Mouse (Mus musculus): ENCODE measurements around the gene Dusp27.
A peak's percentile ranks its signal among the peaks of the same experiment; 100 is the strongest.

The Dusp27 gene

DNA sequence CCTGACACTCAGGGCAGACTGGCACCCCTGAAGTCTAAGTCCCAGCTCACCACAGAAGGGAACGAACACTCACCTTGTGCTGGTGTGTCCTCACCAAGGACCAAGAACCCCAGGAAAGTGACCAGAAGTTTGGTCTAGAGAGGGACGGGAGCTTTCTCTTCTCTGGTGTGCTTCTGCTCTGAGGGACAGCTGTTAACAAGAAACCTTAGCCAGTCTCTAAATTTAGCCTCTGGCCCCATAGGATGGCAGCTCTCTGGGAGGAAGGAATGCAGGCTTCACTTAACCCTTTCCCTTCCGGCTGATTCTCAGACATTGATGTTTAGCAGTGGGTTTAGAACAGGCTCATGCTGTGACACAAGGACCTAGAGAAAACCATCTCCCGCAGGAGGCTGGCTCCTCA, at the start of gene Dusp27:
TSS of gene Dusp27 (minus strand) at position 204 of the 400 bp plus-strand sequence.
- DNase-seq (ENCODE audit: low spot score in 2 of 2), result no peak

DNA sequence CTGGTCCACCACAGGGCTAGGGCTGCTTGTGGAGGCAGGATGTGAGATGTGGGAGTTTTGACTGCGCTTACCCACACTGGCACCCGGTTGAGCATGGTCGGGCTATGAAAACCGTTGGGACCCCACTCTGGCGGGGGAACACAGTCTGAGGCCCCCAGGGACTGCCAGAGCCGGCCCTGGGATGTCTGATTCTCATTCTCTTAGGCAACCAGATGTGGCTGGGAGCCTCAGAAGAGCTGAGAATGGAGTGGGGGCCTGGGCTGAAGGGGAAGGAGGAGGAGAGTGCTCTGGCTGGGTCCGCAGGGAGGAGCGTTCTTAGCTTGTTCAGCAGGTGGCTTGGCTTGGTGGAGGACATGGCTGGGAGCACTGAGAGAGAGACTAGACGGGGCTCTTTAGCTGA, 45.9 kb upstream of the Dusp27 start:
- DNase-seq (ENCODE audit: low spot score in 2 of 2), result no peak

DNA sequence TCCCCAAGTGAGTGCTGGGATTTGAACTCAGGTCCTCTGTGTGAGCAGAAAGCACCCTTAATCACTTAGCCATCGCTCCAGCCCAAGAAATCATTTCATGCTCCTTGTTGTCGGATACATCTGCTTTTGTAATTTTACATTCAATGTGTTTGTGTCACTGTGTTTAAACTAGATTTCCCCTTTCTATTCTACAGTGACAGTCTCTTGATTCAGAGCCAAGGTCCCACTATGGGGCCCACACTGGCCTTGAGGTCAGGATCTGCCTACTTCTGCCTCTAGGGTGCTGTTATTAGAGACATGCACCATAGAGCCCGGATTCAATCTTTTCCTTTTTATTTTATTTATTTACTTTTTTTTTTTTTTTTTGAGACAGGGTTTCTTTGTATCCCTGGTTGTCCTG, 45.3 kb upstream of the Dusp27 start:
- DNase-seq (ENCODE audit: low spot score in 2 of 2), result no peak

DNA sequence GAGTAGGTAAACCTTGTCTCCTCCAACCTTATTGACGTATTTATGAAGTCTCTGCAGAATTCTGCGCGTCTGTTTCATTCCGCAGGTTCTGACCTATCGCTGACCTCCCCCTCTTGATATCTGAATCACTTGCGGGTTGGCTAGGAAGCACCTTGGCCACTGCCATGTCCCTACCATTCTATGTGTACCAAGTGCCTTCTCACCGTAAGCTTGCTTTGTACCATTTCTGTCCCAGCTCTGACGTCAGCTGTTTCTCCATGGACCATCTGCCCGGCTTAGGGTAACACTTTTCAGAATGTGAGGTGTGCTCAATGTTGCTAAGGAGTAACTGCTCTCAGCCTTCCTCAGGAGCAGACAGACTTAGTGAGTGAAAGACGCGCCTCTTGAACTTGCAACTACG, 43.1 kb upstream of the Dusp27 start:
- DNase-seq (ENCODE audit: low spot score in 2 of 2), result no peak

DNA sequence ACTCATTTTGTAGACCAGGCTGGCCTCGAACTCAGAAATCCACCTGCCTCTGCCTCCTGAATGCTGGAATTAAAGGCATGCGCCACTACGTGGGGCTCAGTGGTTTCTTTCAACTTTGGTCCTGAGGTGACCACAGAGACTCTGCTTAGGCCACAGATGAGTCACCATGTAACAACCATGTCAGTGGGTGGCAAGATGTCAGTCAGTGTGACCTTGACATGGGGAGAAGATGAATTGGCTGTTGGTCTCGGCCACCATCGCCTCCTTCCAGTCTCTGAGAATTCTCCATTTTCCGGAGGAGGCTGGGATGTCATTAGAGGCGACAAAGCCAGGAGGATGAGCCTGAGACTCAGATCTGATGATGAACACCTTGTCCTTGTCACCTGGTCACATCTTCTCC, 42.0 kb upstream of the Dusp27 start:
- DNase-seq (ENCODE audit: low spot score in 2 of 2), result no peak

DNA sequence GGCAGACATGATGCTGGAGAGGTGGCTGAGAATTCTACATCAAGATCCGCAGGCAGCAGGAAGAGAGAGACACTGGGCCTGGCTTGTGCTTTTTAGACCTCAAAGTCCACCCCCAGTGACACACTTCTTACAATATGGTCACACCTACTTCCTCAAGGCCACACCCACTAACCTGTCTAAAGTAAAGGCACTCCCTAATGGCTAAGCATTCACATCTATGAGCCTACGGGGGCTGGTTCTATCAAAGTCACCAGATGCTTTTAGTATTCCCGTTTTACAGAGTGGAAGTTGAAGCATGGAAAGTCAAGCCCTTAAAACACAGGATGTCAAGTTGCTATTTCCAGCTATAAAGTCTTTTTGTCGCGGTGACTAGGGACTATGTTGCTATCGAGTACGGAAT, 40.3 kb upstream of the Dusp27 start:
- DNase-seq (ENCODE audit: low spot score in 2 of 2), result no peak

DNA sequence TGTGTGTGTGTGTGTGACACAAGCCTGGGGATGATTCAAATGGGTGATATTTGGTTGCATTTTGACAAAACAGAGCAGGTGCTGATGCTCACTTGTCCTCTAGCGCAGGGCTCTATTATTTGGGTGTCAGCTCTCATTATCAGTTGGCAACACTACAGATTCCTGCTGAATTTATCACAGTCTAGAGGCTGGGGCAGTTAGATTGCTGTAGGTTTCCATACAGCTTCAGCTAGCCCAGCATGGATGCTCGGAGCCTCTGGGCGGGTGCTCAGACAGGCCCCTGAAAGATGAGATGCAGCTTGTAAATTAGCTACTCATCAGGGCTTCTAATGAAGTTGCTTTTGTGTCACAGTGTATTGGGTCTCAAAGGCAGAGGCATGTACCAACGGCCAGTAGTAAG, 39.7 kb upstream of the Dusp27 start:
- DNase-seq (ENCODE audit: low spot score in 2 of 2), result no peak

DNA sequence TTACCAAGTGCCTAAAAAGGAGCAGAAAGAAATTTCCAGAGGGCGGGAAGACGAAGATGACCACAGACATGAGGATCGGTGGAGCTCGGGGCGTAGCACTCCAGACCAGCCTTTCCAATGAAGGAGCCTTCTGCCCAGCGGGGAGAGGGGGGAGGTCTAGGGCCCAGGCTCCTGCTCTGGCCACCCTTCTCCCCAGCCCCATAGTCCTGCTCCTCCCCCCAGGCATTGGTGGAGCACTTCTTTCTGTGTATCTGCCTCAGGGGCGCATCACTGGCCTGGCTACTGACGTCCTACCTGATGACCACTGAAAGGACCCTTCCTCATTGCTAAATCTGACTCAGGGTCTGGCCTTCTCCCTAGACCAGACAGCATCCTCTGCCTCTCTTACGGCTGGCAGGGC, 37.4 kb upstream of the Dusp27 start:
- DNase-seq (ENCODE audit: low spot score in 2 of 2), result no peak

DNA sequence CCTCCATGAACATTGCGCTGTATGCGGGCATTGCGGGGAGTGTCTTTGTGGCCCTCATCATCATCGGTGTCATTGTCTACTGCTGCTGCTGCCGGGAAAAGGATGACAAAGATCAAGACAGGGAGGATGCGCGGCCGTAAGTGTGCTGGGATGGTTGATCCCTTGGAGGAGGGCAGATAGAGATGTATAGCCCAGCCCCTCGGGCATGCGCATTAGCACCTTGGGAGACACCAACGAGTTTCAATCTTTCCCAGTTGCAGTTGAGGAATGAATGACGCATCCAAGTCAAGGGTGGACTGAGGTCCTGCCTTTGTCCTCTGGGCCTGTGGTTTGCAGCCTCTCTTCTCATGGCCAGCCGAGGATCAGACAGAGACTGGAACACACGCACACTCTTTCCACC, 36.9 kb upstream of the Dusp27 start:
- DNase-seq (ENCODE audit: low spot score in 2 of 2), result no peak

DNA sequence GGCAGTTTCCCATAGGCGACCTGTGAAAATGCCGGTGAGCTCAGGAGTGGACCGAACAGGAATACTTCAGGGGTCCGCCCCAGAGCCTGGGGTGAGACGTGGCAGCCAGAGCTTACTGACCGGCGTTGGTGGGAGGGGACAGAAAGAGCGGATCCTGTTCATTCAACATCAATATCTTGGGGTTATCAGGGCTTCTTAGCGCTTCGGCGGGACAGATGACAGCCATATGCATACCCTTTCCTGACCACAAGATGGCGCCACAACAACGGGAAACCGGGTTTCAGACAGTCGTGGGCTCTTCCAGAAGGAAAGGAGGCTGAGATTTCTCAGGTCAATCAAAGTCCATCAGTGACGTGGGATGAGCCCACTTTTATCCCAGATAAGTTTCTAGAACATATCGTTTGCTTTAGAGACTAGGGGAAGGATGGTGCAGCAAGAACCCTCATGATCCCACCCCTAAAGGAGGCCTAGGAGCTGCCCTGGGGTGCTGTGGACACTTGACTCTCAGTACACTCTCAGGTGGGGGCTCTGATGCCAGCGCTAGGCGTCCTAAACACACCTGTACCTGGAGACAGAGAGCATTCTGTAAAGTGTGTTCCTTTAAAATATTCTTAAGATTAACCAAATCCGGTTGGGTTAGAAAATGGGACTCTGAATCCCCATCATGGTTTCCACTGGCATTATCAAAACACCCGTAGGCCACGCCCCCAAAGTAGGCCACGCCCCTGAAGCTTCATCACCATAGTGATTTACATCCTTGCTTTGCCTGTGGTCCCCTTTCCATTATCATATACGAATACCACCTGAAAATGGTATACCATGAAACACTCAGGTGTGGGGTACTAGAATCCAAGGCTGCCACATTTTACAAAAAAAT, 33.1 kb upstream of the Dusp27 start:
- peak; percentile 21 to 64 for DNase-seq (ENCODE audit: low spot score in 2 of 2)

DNA sequence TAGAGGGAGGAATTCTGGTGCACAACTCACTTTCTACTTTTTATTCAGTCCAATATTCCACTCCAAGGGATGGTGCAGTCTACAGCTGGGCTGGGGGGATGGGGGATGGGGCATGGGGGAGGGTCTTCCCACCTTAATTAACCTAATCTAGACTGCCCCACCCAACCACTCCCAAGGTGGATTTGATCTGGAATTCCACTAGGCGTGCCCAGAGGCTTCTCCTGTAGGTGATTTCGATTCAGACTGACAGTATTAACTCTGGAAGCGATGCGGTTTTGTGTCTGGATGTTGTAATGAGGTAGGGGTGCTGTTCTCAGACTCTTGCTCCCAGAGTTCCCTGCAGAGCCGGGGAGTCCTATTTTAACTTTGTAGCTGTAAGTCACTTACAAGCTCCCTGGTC, 32.4 kb upstream of the Dusp27 start:
- no peak for DNase-seq (ENCODE audit: low spot score in 2 of 2)

DNA sequence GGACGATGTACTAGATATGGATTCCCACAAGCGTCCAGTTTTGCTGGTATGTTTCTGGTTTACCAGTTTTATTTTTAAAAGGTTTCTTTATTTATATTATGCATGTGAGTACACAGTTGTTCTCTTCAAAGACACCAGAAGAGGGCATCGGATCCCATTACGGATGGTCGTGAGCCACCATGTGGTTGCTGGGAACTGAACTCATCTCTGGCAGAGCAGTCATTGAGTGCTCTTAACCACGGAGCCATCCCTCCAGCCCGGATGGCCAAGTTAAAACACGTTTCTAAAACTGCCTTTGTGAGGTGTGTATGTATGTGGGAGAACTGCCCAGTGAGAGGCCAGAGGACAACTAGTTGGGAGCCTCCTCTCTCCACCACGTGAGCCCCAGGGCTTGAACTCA, 30.9 kb upstream of the Dusp27 start:
- DNase-seq (ENCODE audit: low spot score in 2 of 2), result no peak

DNA sequence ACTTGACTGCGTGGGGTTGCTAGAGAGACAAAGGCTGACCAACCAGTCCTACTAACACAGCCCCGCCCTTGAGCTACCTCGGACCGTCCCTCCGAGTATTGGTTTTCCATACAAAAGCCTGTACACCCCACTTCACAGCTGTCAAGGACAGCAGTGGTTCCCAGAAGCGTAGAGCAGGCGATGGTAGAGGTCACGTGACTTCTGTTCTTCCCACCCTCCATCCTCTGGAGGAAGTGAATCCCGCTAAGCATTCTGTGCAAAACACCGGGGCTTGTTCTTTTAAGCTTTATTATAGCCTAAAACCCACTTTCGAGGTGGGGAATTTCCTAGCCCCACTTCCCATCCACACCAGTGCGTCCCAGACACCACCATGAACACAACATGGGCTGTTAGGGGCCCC, 30.0 kb upstream of the Dusp27 start:
- DNase-seq (ENCODE audit: low spot score in 2 of 2), result no peak

DNA sequence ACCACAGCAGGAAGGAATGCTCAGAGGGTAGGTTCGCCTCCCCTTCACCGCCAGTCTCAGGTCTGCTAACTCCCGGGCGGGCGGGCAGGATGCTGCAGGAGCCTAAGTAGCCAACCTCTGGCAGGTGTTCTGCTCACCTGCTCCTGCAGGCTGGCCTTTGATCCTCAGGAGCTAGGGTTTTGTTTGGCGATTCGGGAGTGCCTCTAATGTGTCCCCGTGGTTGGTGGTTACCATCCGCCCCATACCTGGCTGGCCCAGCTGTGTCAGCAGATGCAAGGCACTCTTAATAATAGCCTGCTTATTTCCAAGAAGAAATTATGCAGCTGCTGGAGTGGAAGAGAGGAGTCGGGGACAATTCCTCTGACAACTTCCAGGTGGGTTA, 27.4 kb upstream of the Dusp27 start:
- DNase-seq (ENCODE audit: low spot score in 2 of 2), result no peak

DNA sequence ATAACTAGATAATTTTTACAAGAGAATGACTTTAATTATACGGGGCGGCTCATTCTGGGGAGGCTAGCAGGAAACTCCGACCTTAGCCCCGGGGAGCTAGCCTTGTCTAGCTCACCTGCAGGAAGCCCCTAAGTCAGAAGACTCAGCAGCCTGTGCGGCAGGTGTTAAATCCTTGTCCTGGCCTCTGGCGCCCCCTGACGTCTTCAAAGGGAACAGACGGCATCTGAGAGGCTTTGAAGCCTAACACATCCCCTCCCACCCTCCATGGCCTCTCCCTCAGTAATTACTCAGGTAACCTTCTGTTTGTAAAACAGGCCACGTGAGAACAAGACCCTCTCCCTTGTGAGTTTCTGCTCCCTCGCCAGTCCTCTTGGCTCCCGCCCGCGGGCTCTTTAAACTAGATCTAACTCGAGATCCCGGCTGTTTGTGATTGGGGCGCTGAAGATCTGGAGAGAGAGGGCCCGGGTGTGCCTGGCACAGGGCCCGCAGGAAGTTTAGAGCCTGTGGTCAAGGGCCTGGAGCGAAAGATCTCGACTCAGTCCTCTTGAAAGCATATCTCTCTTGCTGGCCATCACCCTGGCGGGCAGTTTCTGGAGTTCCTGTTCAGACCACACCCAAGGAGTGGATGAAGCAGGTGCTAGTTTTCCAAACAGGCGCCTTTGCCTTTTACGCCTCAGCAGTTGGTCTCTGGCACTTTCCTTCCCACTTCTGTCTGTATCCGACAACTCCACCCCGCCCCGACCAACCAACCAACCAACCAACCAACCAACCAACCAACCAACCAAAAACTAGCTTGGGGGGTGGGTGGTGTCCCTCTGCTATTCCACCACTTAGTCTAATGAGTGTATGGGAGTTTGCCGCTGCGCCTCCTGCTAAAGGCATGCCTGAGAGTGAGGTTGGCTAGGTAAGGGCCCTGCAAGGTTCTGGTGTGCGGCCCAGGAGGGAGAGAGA, 26.7 kb upstream of the Dusp27 start:
- peak; percentile 48 to 66 for DNase-seq (ENCODE audit: low spot score in 2 of 2)

DNA sequence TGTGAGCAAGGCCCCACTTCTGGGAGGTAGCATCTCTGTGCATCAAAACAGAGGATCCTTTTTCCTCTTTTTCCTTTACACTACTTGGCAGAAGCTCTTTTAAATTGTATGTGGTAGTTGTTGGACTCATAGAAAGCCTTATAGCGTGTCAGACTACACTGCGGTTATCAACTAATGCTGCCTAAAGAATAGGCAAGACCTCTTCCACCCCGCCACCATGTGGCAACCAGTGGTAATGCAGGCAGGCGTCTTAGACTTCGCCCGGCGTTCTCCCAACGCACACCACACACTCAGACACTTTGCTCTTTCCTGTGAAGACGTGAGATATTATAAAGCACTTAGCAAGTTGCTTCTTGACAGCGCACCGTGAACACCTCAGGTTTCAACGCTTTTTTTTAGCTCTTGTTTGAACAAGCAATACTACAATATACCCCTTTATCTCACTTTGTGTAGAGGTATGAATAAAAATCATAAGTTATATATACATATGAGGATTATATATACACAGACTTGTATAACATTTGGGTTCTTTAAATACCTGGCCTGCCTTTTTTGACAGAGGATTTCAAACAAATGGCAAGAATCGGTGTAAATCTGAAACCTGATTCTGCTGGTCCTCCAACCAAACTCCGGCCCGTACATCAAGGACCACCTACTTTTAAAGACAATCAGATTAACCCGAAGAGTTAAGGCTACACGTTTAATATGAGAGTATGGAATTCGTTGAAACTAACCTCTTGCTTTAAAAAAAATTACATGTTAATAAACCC, 25.8 kb upstream of the Dusp27 start:
- DNase-seq (ENCODE audit: low spot score in 2 of 2), result peak; percentile 73 to 89

DNA sequence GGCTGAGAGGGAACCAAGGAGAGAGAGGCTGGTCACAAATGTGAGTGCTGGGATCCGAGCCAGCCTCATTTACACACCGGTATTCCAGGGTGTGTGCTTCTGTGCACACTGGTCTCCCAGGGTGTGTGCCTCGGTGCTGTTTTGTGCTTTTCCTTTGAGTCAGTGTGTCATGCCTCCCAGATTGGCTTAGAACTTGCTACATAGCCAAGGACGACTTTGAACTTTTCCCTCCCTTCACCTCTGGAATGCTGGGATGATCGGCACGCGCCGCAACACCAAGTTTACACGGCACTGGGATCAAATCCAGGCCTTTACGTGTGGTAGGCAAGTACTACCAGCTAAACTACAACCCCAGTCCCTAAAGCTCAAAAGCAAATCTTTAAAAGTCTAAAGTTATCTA, 24.3 kb upstream of the Dusp27 start:
- DNase-seq (ENCODE audit: low spot score in 2 of 2), result no peak

DNA sequence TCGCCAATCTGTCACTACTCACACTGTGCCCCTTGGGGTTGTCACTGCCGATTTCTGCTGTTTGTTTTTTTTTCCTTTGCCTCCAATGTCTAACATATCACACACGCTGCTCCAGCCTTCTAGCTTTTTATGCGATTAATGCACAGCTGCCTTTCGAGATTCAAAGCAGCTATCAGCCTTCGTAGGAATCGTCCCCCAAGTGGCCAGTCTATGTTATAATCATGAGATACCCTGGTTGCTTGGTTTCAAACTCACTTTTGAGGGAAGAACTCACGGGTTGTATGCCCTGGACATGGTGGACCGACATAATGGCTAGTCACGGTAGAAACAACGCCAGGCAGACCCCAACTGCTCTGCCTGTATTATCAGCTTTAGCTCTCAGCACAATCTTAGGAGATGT, 23.6 kb upstream of the Dusp27 start:
- no peak for DNase-seq (ENCODE audit: low spot score in 2 of 2)

DNA sequence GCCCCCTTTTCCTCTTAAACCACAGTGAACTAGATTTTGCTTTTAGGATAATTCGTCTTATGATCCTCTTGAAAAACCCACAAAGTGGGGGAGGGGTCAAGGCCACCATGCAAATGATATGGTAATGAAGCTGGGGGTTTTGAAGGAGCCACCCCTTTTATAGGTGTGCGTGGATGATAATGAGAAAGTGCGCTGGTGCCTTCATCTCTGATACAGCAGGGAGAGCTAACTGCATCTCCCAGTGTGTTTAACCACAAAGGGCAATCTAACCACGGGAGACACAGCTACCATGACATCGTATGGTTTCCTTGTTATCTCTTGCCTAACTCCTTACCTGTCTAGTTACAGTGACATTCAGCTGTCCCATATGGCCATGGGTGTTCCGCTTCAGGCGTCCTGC, 22.3 kb upstream of the Dusp27 start:
- no peak for DNase-seq (ENCODE audit: low spot score in 2 of 2)

DNA sequence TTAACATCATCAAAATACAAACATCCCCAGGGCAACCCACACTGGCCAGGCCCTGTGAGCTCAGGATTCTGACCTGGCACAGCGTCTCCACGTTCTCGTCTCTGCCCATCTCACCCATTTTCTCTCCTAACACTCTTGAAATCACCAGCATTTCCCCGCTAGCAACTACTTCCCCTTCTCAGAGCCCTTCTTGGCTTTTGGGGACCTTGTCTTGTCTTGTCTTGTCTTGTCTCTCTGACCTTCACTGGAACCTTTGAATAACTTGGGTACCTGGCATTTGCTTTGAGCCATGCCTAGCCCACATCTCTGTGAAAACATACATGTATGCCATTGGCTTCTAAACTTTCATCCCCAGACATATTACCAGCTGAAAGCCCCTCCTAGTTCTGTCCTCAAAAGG, 21.7 kb upstream of the Dusp27 start:
- no peak for DNase-seq (ENCODE audit: low spot score in 2 of 2)

DNA sequence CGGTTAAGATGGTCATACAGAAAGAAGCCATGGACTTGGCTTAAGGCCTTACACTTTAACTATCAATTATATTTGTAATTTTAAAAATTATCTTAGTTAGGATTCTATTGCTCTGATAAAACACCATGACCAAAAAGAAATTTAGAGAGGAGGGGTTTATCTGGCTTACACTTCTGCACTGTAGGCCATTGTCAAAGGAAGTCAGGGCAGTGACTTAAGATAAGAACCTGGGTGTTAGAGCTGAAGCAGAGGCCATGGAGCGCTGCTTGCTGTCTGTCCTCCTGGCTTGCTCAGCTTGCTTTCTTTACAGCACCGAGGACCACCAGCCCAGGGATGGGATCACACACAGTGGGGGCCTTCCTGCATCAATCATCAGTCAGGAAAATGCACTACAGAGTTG, 19.9 kb upstream of the Dusp27 start:
- DNase-seq (ENCODE audit: low spot score in 2 of 2), result no peak

DNA sequence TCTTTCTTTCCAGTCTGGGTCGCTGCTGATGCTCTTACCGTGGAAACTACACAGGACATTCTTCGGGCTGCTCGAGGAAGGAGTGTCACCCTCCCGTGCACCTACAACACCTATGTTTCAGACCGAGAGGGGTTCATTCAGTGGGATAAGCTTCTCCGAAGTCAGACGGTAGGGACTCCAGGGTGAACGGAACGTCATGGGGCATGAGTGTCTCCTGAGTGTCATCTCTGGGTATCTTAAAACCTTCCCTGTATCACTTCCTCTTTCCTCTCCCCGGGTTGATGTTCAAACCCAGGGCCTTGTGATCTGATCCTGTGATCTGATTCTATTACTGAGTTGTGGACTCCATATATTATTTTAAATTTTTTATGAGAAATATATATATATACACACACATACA, 18.9 kb upstream of the Dusp27 start:
- no peak for DNase-seq (ENCODE audit: low spot score in 2 of 2)
